Mouse (Mus musculus): ENCODE measurements around the gene Polm.

- TF ChIP-seq CTCF (IDR thresholded peaks at IDR 0.05; ENCODE audit: low read depth) (no peak), EP300 (IDR thresholded peaks at IDR 0.05; ENCODE audit: low read depth) (no peak)
Observed at GRCm38 (mm10) chr11:5849316-5849715, 11.5 kb upstream of the Polm start.
